Mouse (Mus musculus) C2C12 (cell line): ENCODE data around the gene Podnl1.

ENCODE experiments used
- CTCF ChIP-seq: IDR thresholded peaks from one replicate; pipeline ENCODE4 v1.5.1; 2011; ENCODE audit not compliant: control insufficient read depth, insufficient read depth, insufficient read length
- MAX ChIP-seq: IDR thresholded peaks from one replicate; pipeline ENCODE4 v1.6.1; 2011; ENCODE audit warnings: mild to moderate bottlenecking, control low read depth
- MYOD1 ChIP-seq: IDR thresholded peaks from one replicate; pipeline ENCODE4 v1.6.1; 2011; ENCODE audit warnings: low read depth; ENCODE audit not compliant: control insufficient read depth, insufficient read length
- USF1 ChIP-seq: IDR thresholded peaks from one replicate; pipeline ENCODE4 v1.6.1; 2011; ENCODE audit warnings: low read depth, mild to moderate bottlenecking, control low read depth, moderate library complexity

DNA sequence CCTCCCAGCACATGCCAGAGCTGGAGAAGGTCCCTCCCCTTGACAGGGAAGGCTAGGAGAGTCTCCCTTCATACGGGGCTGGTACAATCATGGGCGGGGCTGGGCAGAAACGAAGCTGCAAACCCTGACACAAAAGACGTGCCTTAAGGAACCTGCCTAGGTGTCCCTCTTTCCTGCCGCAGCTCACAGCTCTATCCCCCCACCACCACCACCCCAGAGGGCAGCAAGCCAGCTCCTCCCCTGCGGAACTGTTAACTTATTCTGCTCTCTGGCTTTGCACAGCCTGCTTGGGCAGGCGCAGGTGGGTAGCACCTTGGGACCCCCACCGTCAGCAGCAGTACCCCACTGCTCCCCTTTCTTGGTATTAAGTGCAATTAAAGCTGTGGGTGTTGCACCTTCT is 29.7 kb upstream of the Podnl1 start:
- TF ChIP-seq CTCF, result no peak
- TF ChIP-seq USF1, result no peak
- no peak for TF ChIP-seq MAX
- no peak for TF ChIP-seq MYOD1
